Comparison of ENCODE assay signal across 18 mouse cellular contexts in genomic region chr7:139307056-139307455, GRCm38 (mm10).
"Had no signal": no experiment of that assay in that cellular context is flagged by ENCODE, and none has a peak within 500 bp of the region (broad histone marks: within the 10 kb centered on the region; RNA-seq: fewer than 3 reads in every experiment).

No protein-coding gene starts in this region.

- DNase-seq: lung, embryonic 14.5 days; lung, postnatal 10 days; lung, postnatal 4 days; midbrain, embryonic 14.5 days; retina, postnatal 1 day; right cerebral cortex, adult 18-20 months; right cerebral cortex, postnatal 25 days; right cerebral cortex, postnatal 4 days; spleen, adult 18-20 months; thymus, adult 18-20 months; thymus, postnatal 14 days; thymus, postnatal 36 days had no signal

- ATAC-seq: midbrain, embryonic 16.5 days had no signal

- H3K9me3 ChIP-seq: midbrain, embryonic 10.5 days; midbrain, embryonic 12.5 days; neural tube, embryonic 13.5 days; neural tube, embryonic 15.5 days had no signal

- H3K4me2 ChIP-seq: lung, embryonic 14.5 days; midbrain, embryonic 12.5 days; neural tube, embryonic 13.5 days; neural tube, embryonic 15.5 days had no signal

- H3K27ac ChIP-seq: midbrain, embryonic 10.5 days; midbrain, embryonic 12.5 days; neural tube, embryonic 13.5 days; neural tube, embryonic 15.5 days had no signal

- H3K4me3 ChIP-seq: midbrain, embryonic 10.5 days; midbrain, embryonic 12.5 days; myocyte; neural tube, embryonic 13.5 days; neural tube, embryonic 15.5 days had no signal

- H3K9ac ChIP-seq: lung, embryonic 14.5 days; midbrain, embryonic 12.5 days; neural tube, embryonic 13.5 days; neural tube, embryonic 15.5 days had no signal

- H3K36me3 ChIP-seq: midbrain, embryonic 10.5 days; midbrain, embryonic 12.5 days; neural tube, embryonic 13.5 days; neural tube, embryonic 15.5 days had no signal
